Mouse (Mus musculus): Measurements from ENCODE around the gene Smyd3. TPM values are rescaled to one million over a fixed set of nuclear protein-coding genes. Genes with fewer than 3 reads are reported as not detected.

The Smyd3 gene
- total RNA-seq, 2 experiments from 2014 or later, result 5.6 to 6.0 TPM

GRCm38 (mm10) chr1:179149468-179150140 is 368.2 kb downstream of the Smyd3 start:
- intact Hi-C loops (cut with DNase I), result no loop called here
- DNase-seq (ENCODE audit: low spot score), result no peak

- intact Hi-C loops (cut with DNase I), result no loop called here
- no peak for DNase-seq (ENCODE audit: low spot score)
These were observed 371.1 kb downstream of the Smyd3 start for GRCm38 (mm10) chr1:179146730-179147167.

GRCm38 (mm10) chr1:179143154-179143832 is 374.5 kb downstream of the Smyd3 start:
- intact Hi-C loops (cut with DNase I), result loop anchor here (5.0 kb wide), 1 partner anchor 334 kb away; no protein-coding TSS in a partner anchor

GRCm38 (mm10) chr1:179142177-179142576 is 375.7 kb downstream of the Smyd3 start:
- no peak for DNase-seq (ENCODE audit: low spot score)
- intact Hi-C loops (cut with DNase I), result loop anchor here (1.0 to 5.0 kb wide), 2 partner anchors 335 to 615 kb away; no protein-coding TSS in a partner anchor

More at GRCm38 (mm10) chr1:179143154-179143832, 374.5 kb downstream of the Smyd3 start:
- no peak for DNase-seq (ENCODE audit: low spot score)

- intact Hi-C loops (cut with DNase I), result loop anchor here (5.0 kb wide), 1 partner anchor 336 kb away; no protein-coding TSS in a partner anchor
- DNase-seq (ENCODE audit: low spot score), result no peak
These were observed 376.7 kb downstream of the Smyd3 start for GRCm38 (mm10) chr1:179141071-179141650.

- DNase-seq (ENCODE audit: low spot score), result no peak
- intact Hi-C loops (cut with DNase I), result no loop called here
These were observed 380.7 kb downstream of the Smyd3 start for GRCm38 (mm10) chr1:179137145-179137477.

- intact Hi-C loops (cut with DNase I), result no loop called here
- peak; percentile 16 for DNase-seq (ENCODE audit: low spot score)
These were observed 381.2 kb downstream of the Smyd3 start for GRCm38 (mm10) chr1:179136461-179137144.

- no peak for DNase-seq (ENCODE audit: low spot score)
- intact Hi-C loops (cut with DNase I), result no loop called here
These were observed 387.8 kb downstream of the Smyd3 start for GRCm38 (mm10) chr1:179129995-179130394.

GRCm38 (mm10) chr1:179126287-179126686 is 391.6 kb downstream of the Smyd3 start:
- intact Hi-C loops (cut with DNase I), result no loop called here
- no peak for DNase-seq (ENCODE audit: low spot score)

GRCm38 (mm10) chr1:179122476-179123229 is 395.2 kb downstream of the Smyd3 start:
- DNase-seq (ENCODE audit: low spot score), result no peak
- intact Hi-C loops (cut with DNase I), result no loop called here

GRCm38 (mm10) chr1:179120217-179120966 is 397.4 kb downstream of the Smyd3 start:
- no peak for DNase-seq (ENCODE audit: low spot score)
- intact Hi-C loops (cut with DNase I), result no loop called here

GRCm38 (mm10) chr1:179118673-179119072 is 399.2 kb downstream of the Smyd3 start:
- intact Hi-C loops (cut with DNase I), result no loop called here
- DNase-seq (ENCODE audit: low spot score), result no peak

GRCm38 (mm10) chr1:179116729-179117663 is 400.8 kb downstream of the Smyd3 start:
- intact Hi-C loops (cut with DNase I), result no loop called here

GRCm38 (mm10) chr1:179114833-179115495 is 402.9 kb downstream of the Smyd3 start:
- DNase-seq (ENCODE audit: low spot score), result no peak
- intact Hi-C loops (cut with DNase I), result no loop called here

More at GRCm38 (mm10) chr1:179116729-179117663, 400.8 kb downstream of the Smyd3 start:
- DNase-seq (ENCODE audit: low spot score), result no peak

- intact Hi-C loops (cut with DNase I), result no loop called here
- no peak for DNase-seq (ENCODE audit: low spot score)
These were observed 403.5 kb downstream of the Smyd3 start for GRCm38 (mm10) chr1:179114385-179114784.

- no peak for DNase-seq (ENCODE audit: low spot score)
- intact Hi-C loops (cut with DNase I), result no loop called here
These were observed 409.1 kb downstream of the Smyd3 start for GRCm38 (mm10) chr1:179108759-179109158.

Measured in heart, postnatal 25 days (tissue).